Mouse (Mus musculus): ENCODE measurements around the gene Idua. TPM values are rescaled to one million over a fixed set of nuclear protein-coding genes. Genes with fewer than 3 reads are reported as not detected.

The Idua gene
- total and polyA plus RNA-seq, 3 experiments = 1.5 to 9.5 TPM; not detected in 1

GRCm38 (mm10) chr5:108660632-108661268 is 619 bp downstream of the Idua start:
- Histone ChIP-seq H3K9me3 (replicated peaks; ENCODE audit: insufficient read depth, low read length) (no peaks in the 10 kb centered on the region), H3K36me3 (ENCODE audit: control insufficient read depth in 1 of 2, insufficient read depth in 2 of 2, low read length in 2 of 2) (peaks cover 0 to 2% of the 10 kb centered on the region in 2 experiments; a peak in 2 of 4 replicates), H3K4me1 (ENCODE audit: control insufficient read depth in 1 of 2, insufficient read depth in 2 of 2, low read length in 2 of 2) (peaks cover 4 to 14% of the 10 kb centered on the region in 2 experiments), H3K4me3 (ENCODE audit: control insufficient read depth in 1 of 2, insufficient read depth in 1 of 2, low read depth in 2 of 2, low read length in 2 of 2) (peak overlapping the region; percentile 92 to 95), H3K27ac (ENCODE audit: control insufficient read depth, low read depth, low read length) (no peak overlapping the region), H3K9ac (ENCODE audit: control insufficient read depth, low read depth, low read length, poor library complexity, severe bottlenecking) (peak overlapping the region; percentile 92), H3K27me3 (ENCODE audit: control insufficient read depth in 1 of 2, insufficient read depth in 2 of 2, low read length in 2 of 2) (no peaks in the 10 kb centered on the region), H3K79me2 (ENCODE audit: control insufficient read depth, insufficient read depth, low read length, poor library complexity) (peaks cover 13% of the 10 kb centered on the region)
- TF ChIP-seq MXI1 (IDR thresholded peaks at IDR 0.05; ENCODE audit: low read depth, low read length) (no peak; the same call in 1 of the 2 replicates), NRF1 (IDR thresholded peaks at IDR 0.05; ENCODE audit: insufficient read depth, low read depth, low read length, poor library complexity, severe bottlenecking) (peak; percentile 82), HCFC1 (IDR thresholded peaks at IDR 0.05; ENCODE audit: low read depth, low read length) (peak; percentile 58; the same call in 1 of the 2 replicates), SIN3A (IDR thresholded peaks at IDR 0.05; ENCODE audit: low read length) (peak; percentile 71; the same call in 1 of the 2 replicates), TCF12 (IDR thresholded peaks at IDR 0.05; ENCODE audit: low read depth, low read length) (peak; percentile 58), CHD2 (IDR thresholded peaks at IDR 0.05; ENCODE audit: low read length) (no peak), POLR2AphosphoS2 (IDR thresholded peaks at IDR 0.05; ENCODE audit: low read length) (peak; percentile 69; the same call in 1 of the 2 replicates), ZC3H11A (IDR thresholded peaks at IDR 0.05; ENCODE audit: low read depth, low read length) (no peak), NELFE (IDR thresholded peaks at IDR 0.05; ENCODE audit: low read depth, low read length) (peak; percentile 81), POLR2A (IDR thresholded peaks at IDR 0.05; ENCODE audit: control insufficient read depth in 1 of 2, insufficient read depth in 1 of 2, low read depth in 1 of 2, low read length in 2 of 2, poor library complexity in 1 of 2) (peak; percentile 77 to 86), USF2 (IDR thresholded peaks at IDR 0.05; ENCODE audit: borderline replicate concordance in 1 of 2, insufficient read depth in 1 of 2, low read depth in 1 of 2, low read length in 2 of 2) (no peak), TAL1 (IDR thresholded peaks at IDR 0.05; ENCODE audit: low read length) (no peak), SMC3 (IDR thresholded peaks at IDR 0.05; ENCODE audit: low read depth, low read length) (no peak), KAT2A (conservative IDR thresholded peaks at IDR 0.05; ENCODE audit: low read depth, low read length) (no peak), ELF1 (IDR thresholded peaks at IDR 0.05; ENCODE audit: low read depth, low read length) (peak; percentile 57), ZKSCAN1 (IDR thresholded peaks at IDR 0.05; ENCODE audit: low read depth, low read length) (0 out of 2 replicates have a peak, but pooled peaks have one; percentile 28), USF1 (IDR thresholded peaks at IDR 0.05; ENCODE audit: low read depth, low read length) (peak; percentile 76), TBP (IDR thresholded peaks at IDR 0.05; ENCODE audit: low read depth, low read length) (0 out of 2 replicates have a peak, but pooled peaks have one; percentile 45), ZMIZ1 (IDR thresholded peaks at IDR 0.05; ENCODE audit: low read depth, low read length) (peak; percentile 71), MEF2A (IDR thresholded peaks at IDR 0.05; ENCODE audit: extremely low read depth, insufficient replicate concordance, low read depth, low read length, poor library complexity, severe bottlenecking) (no peak), MAX (IDR thresholded peaks at IDR 0.05; ENCODE audit: low read length) (0 out of 2 replicates have a peak, but pooled peaks have one; percentile 16), UBTF (IDR thresholded peaks at IDR 0.05; ENCODE audit: borderline replicate concordance, insufficient read depth, low read depth, low read length) (0 out of 2 replicates have a peak, but pooled peaks have one; percentile 18)
- DNase-seq (ENCODE audit: low read depth, low spot score) = peak; percentile 91

Measured in MEL (cell line).